Mouse (Mus musculus): ENCODE measurements around the gene Apba2. TPM values are rescaled to one million over a fixed set of nuclear protein-coding genes. Genes with fewer than 3 reads are reported as not detected.

Gene Apba2
- polyA plus RNA-seq, 1 experiment, result 1.8 TPM

- Histone ChIP-seq H3K4me3 (replicated peaks; ENCODE audit: extremely low read depth, low read depth, low read length) (no peak overlapping the region), H3K4me1 (ENCODE audit: control insufficient read depth, insufficient read depth, low read length) (no peaks in the 10 kb centered on the region)
- TF ChIP-seq POLR2A (IDR thresholded peaks at IDR 0.05; ENCODE audit: borderline replicate concordance, extremely low read depth, low read depth, low read length) (no peak), CTCF (IDR thresholded peaks at IDR 0.05; ENCODE audit: insufficient read depth, low read length) (no peak)
- WGBS, result 52% methylated on average over 6 of the region's 6 CpGs
- DNase-seq, result no peak
Measured at GRCm38 (mm10) chr7:64753678-64754077, 252.2 kb downstream of the Apba2 start.

- no peak for DNase-seq
- H3K4me1 ChIP-seq (ENCODE audit: control insufficient read depth, insufficient read depth, low read length), result no peaks in the 10 kb centered on the region
- TF ChIP-seq POLR2A (IDR thresholded peaks at IDR 0.05; ENCODE audit: borderline replicate concordance, extremely low read depth, low read depth, low read length) (no peak), CTCF (IDR thresholded peaks at IDR 0.05; ENCODE audit: insufficient read depth, low read length) (no peak)
- WGBS, result 60% methylated on average over 7 of the region's 7 CpGs
- H3K4me3 ChIP-seq (replicated peaks; ENCODE audit: extremely low read depth, low read depth, low read length), result no peak overlapping the region
Measured at GRCm38 (mm10) chr7:64754161-64754560, 252.7 kb downstream of the Apba2 start.

GRCm38 (mm10) chr7:64755141-64755540 is 253.6 kb downstream of the Apba2 start:
- DNase-seq, result no peak
- Histone ChIP-seq H3K4me3 (replicated peaks; ENCODE audit: extremely low read depth, low read depth, low read length) (no peak overlapping the region), H3K4me1 (ENCODE audit: control insufficient read depth, insufficient read depth, low read length) (no peaks in the 10 kb centered on the region)
- WGBS, result 81% methylated on average over 7 of the region's 7 CpGs
- no peak for TF ChIP-seq POLR2A (IDR thresholded peaks at IDR 0.05; ENCODE audit: borderline replicate concordance, extremely low read depth, low read depth, low read length)
- no peak for TF ChIP-seq CTCF (IDR thresholded peaks at IDR 0.05; ENCODE audit: insufficient read depth, low read length)

- TF ChIP-seq CTCF (IDR thresholded peaks at IDR 0.05; ENCODE audit: insufficient read depth, low read length) (no peak), POLR2A (IDR thresholded peaks at IDR 0.05; ENCODE audit: borderline replicate concordance, extremely low read depth, low read depth, low read length) (no peak)
- WGBS, result 73% methylated on average over 3 of the region's 3 CpGs
- Histone ChIP-seq H3K4me1 (ENCODE audit: control insufficient read depth, insufficient read depth, low read length) (no peaks in the 10 kb centered on the region), H3K4me3 (replicated peaks; ENCODE audit: extremely low read depth, low read depth, low read length) (no peak overlapping the region)
- no peak for DNase-seq
Measured at GRCm38 (mm10) chr7:64765595-64765994, 264.1 kb downstream of the Apba2 start.

- TF ChIP-seq CTCF (IDR thresholded peaks at IDR 0.05; ENCODE audit: insufficient read depth, low read length), result no peak
- no peak for TF ChIP-seq POLR2A (IDR thresholded peaks at IDR 0.05; ENCODE audit: borderline replicate concordance, extremely low read depth, low read depth, low read length)
- Histone ChIP-seq H3K4me1 (ENCODE audit: control insufficient read depth, insufficient read depth, low read length) (no peaks in the 10 kb centered on the region), H3K4me3 (replicated peaks; ENCODE audit: extremely low read depth, low read depth, low read length) (no peak overlapping the region)
- WGBS, result 42% methylated on average over 7 of the region's 7 CpGs
- DNase-seq, result no peak
Measured at GRCm38 (mm10) chr7:64769768-64770167, 268.3 kb downstream of the Apba2 start.

- Histone ChIP-seq H3K4me1 (ENCODE audit: control insufficient read depth, insufficient read depth, low read length) (no peaks in the 10 kb centered on the region), H3K4me3 (replicated peaks; ENCODE audit: extremely low read depth, low read depth, low read length) (no peak overlapping the region)
- no peak for DNase-seq
- no peak for TF ChIP-seq POLR2A (IDR thresholded peaks at IDR 0.05; ENCODE audit: borderline replicate concordance, extremely low read depth, low read depth, low read length)
- no peak for TF ChIP-seq CTCF (IDR thresholded peaks at IDR 0.05; ENCODE audit: insufficient read depth, low read length)
- 75% methylated on average over 8 of the region's 8 CpGs for WGBS
Measured at GRCm38 (mm10) chr7:64770779-64771390, 269.4 kb downstream of the Apba2 start.

GRCm38 (mm10) chr7:64773465-64773864 is 272.0 kb downstream of the Apba2 start:
- Histone ChIP-seq H3K4me1 (ENCODE audit: control insufficient read depth, insufficient read depth, low read length) (no peaks in the 10 kb centered on the region), H3K4me3 (replicated peaks; ENCODE audit: extremely low read depth, low read depth, low read length) (no peak overlapping the region)
- no peak for DNase-seq
- 50% methylated on average over 10 of the region's 10 CpGs for WGBS
- TF ChIP-seq POLR2A (IDR thresholded peaks at IDR 0.05; ENCODE audit: borderline replicate concordance, extremely low read depth, low read depth, low read length), result no peak
- TF ChIP-seq CTCF (IDR thresholded peaks at IDR 0.05; ENCODE audit: insufficient read depth, low read length), result no peak

GRCm38 (mm10) chr7:64776708-64777489 is 275.4 kb downstream of the Apba2 start:
- TF ChIP-seq CTCF (IDR thresholded peaks at IDR 0.05; ENCODE audit: insufficient read depth, low read length), result no peak
- TF ChIP-seq POLR2A (IDR thresholded peaks at IDR 0.05; ENCODE audit: borderline replicate concordance, extremely low read depth, low read depth, low read length), result no peak

GRCm38 (mm10) chr7:64779501-64779900 is 278.0 kb downstream of the Apba2 start:
- TF ChIP-seq CTCF (IDR thresholded peaks at IDR 0.05; ENCODE audit: insufficient read depth, low read length), result no peak
- TF ChIP-seq POLR2A (IDR thresholded peaks at IDR 0.05; ENCODE audit: borderline replicate concordance, extremely low read depth, low read depth, low read length), result no peak
- Histone ChIP-seq H3K4me1 (ENCODE audit: control insufficient read depth, insufficient read depth, low read length) (no peaks in the 10 kb centered on the region), H3K4me3 (replicated peaks; ENCODE audit: extremely low read depth, low read depth, low read length) (no peak overlapping the region)
- no peak for DNase-seq
- 71% methylated on average over 4 of the region's 4 CpGs for WGBS

More at GRCm38 (mm10) chr7:64776708-64777489, 275.4 kb downstream of the Apba2 start:
- Histone ChIP-seq H3K4me1 (ENCODE audit: control insufficient read depth, insufficient read depth, low read length) (no peaks in the 10 kb centered on the region), H3K4me3 (replicated peaks; ENCODE audit: extremely low read depth, low read depth, low read length) (no peak overlapping the region)
- WGBS, result 66% methylated on average over 13 of the region's 13 CpGs
- DNase-seq, result peak; percentile 50

GRCm38 (mm10) chr7:64785040-64785439 is 283.5 kb downstream of the Apba2 start:
- no peak overlapping the region for H3K4me3 ChIP-seq (replicated peaks; ENCODE audit: extremely low read depth, low read depth, low read length)
- TF ChIP-seq CTCF (IDR thresholded peaks at IDR 0.05; ENCODE audit: insufficient read depth, low read length) (no peak), POLR2A (IDR thresholded peaks at IDR 0.05; ENCODE audit: borderline replicate concordance, extremely low read depth, low read depth, low read length) (no peak)
- no peaks in the 10 kb centered on the region for H3K4me1 ChIP-seq (ENCODE audit: control insufficient read depth, insufficient read depth, low read length)
- no peak for DNase-seq
- 67% methylated on average over 3 of the region's 3 CpGs for WGBS

All from lung, adult 2 months (tissue).